Mouse (Mus musculus) left cerebral cortex, adult 2 months (tissue): ENCODE measurements at regions not wholly inside any gene's neighbourhood (a gene's known extent, or its start where the extent isn't known, plus 50 kb on each side); places are given as distances from the start of the nearest gene placed in this dataset.

Experiments used
- DNase-seq, 2 experiments: peaks; one replicate each; pipeline ENCODE4 v3.0.0; 2021 to 2022; ENCODE audit warnings: low spot score in 2 of 2, mixed read lengths in 1 of 2; ENCODE audit errors: extremely low spot score in 1 of 2
- H3K27ac ChIP-seq: fragments of 200-600 bp; 2 replicates; pipeline ENCODE4 v1.8.1; 2022
- H3K4me3 ChIP-seq: fragments of 200-600 bp; 2 replicates; pipeline ENCODE4 v1.8.1; 2022
- CTCF ChIP-seq: fragments of 200-600 bp; IDR thresholded peaks from 2 replicates; pipeline ENCODE4 v1.8.1; 2022; ENCODE audit warnings: antibody characterized with exemption, mild to moderate bottlenecking, moderate library complexity
- intact Hi-C: fragments of 180-260 bp; cut with DNase I; formaldehyde crosslinking; loops from one replicate; pipeline ENCODE4 v1.15.1; 2025

GRCm38 (mm10) chr6:51069945-51070344 lies 362.5 kb upstream of the Nfe2l3 start:
- H3K27ac ChIP-seq = no peak overlapping the region
- intact Hi-C loops = no loop called here
- DNase-seq = no peak
- no peak overlapping the region for H3K4me3 ChIP-seq
- no peak for TF ChIP-seq CTCF

- no peak for DNase-seq
- Histone ChIP-seq H3K27ac (no peak overlapping the region), H3K4me3 (no peak overlapping the region)
- intact Hi-C loops = no loop called here
- TF ChIP-seq CTCF = no peak
Measured at GRCm38 (mm10) chr6:51071243-51071642, 361.2 kb upstream of the Nfe2l3 start.

GRCm38 (mm10) chr6:51075026-51075425 lies 357.4 kb upstream of the Nfe2l3 start:
- DNase-seq = no peak
- Histone ChIP-seq H3K27ac (no peak overlapping the region), H3K4me3 (no peak overlapping the region)
- intact Hi-C loops = no loop called here
- TF ChIP-seq CTCF = no peak

- no peak for TF ChIP-seq CTCF
- Histone ChIP-seq H3K4me3 (no peak overlapping the region), H3K27ac (no peak overlapping the region)
- intact Hi-C loops = no loop called here
- DNase-seq = no peak
Measured at GRCm38 (mm10) chr6:51076861-51077768, 355.4 kb upstream of the Nfe2l3 start.

GRCm38 (mm10) chr6:51077769-51078096 lies 354.7 kb upstream of the Nfe2l3 start:
- intact Hi-C loops = no loop called here
- DNase-seq = no peak
- Histone ChIP-seq H3K4me3 (no peak overlapping the region), H3K27ac (no peak overlapping the region)
- no peak for TF ChIP-seq CTCF

DNA sequence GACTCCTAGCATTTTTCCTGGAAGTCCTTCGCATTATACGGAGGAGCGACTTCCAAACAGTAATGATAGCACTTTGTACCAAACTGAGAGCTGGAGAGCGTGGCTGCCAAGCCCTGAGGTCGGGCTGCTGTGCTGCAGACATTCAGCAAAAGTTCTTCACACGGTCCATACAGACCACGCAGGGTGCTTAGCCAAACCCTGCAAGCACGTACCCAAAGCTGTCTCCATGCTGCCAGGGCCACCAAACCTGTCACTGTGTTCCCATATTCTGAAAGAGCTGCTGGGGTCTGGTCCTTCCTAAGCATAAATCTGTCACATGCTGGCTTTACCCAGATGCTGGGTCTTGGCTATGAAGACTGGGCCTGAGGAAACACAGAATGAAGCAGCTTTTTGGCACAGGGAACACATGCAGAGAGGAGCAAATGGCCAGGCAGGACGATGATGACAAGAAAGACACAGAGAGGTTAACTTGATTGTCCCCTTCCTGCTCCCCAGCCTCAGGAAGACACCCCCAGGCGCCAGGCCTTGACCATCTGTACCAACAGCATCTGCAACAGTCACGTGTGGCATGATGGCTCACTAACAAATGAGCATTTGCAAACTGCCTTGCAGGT lies 354.0 kb upstream of the Nfe2l3 start:
- no peak overlapping the region for H3K4me3 ChIP-seq
- H3K27ac ChIP-seq = no peak overlapping the region
- intact Hi-C loops = no loop called here
- TF ChIP-seq CTCF = no peak
- DNase-seq = no peak

DNA sequence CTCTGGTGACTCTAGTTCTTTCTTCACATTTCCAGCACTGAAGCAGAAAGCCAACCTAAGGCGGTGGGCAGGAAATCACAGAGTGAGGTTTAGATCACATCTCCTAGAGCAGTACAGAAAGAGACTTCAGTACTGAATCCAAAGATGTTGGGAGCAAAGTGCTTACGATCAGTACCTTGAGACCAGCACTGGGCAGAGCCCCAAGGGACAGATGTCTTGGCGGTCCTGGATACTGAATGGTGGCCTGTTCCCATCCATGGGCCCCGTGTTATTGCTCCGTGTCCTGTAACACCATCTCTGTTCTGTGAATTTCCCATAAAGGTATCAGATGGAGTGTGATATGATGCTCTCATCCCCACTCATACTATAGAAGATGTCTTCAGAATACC lies 353.5 kb upstream of the Nfe2l3 start:
- intact Hi-C loops = no loop called here
- no peak overlapping the region for H3K4me3 ChIP-seq
- TF ChIP-seq CTCF = no peak
- no peak overlapping the region for H3K27ac ChIP-seq
- no peak for DNase-seq

- TF ChIP-seq CTCF = no peak
- H3K27ac ChIP-seq = no peak overlapping the region
- DNase-seq = no peak
- intact Hi-C loops = no loop called here
- H3K4me3 ChIP-seq = no peak overlapping the region
Measured at GRCm38 (mm10) chr6:51081056-51081455, 351.4 kb upstream of the Nfe2l3 start.

GRCm38 (mm10) chr6:51084656-51085055 lies 347.8 kb upstream of the Nfe2l3 start:
- intact Hi-C loops = no loop called here
- TF ChIP-seq CTCF = no peak
- no peak overlapping the region for H3K4me3 ChIP-seq
- DNase-seq = no peak
- H3K27ac ChIP-seq = no peak overlapping the region

GRCm38 (mm10) chr6:51085547-51085946 lies 346.9 kb upstream of the Nfe2l3 start:
- no peak overlapping the region for H3K27ac ChIP-seq
- TF ChIP-seq CTCF = peak; percentile 7
- H3K4me3 ChIP-seq = no peak overlapping the region
- intact Hi-C loops = no loop called here
- DNase-seq = no peak

DNA sequence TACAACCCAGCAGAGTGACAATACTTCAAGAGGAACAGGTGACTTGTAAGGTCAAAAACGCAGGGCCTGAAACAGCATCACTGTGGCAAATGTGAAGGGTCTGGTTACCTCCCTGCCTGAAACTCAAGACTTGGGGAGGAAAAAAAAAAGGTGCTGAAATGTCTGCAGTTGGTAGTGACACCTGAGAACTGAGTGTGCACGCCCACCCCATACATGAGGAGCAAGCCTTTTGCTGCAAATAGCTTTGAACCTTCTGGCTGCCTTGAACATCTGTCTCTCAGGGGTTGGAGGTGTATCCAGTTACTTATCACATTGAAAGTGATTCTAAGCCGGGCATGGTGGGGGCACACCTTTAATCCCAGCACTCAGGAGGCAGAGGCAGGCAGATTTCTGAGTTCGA lies 346.1 kb upstream of the Nfe2l3 start:
- no peak overlapping the region for H3K4me3 ChIP-seq
- no peak for DNase-seq
- TF ChIP-seq CTCF = no peak
- intact Hi-C loops = no loop called here
- H3K27ac ChIP-seq = no peak overlapping the region

GRCm38 (mm10) chr6:51087806-51088205 lies 344.7 kb upstream of the Nfe2l3 start:
- no peak overlapping the region for H3K27ac ChIP-seq
- intact Hi-C loops = no loop called here
- no peak for TF ChIP-seq CTCF
- no peak for DNase-seq
- no peak overlapping the region for H3K4me3 ChIP-seq
